Mouse (Mus musculus) erythroid progenitor cell, adult 5-6 weeks (primary cell): ENCODE measurements around the gene Dnph1. TPM values are rescaled to one million over a fixed set of nuclear protein-coding genes. Genes with fewer than 3 reads are reported as not detected.

ENCODE experiments used
- ATAC-seq: replicated peaks from 2 replicates; pipeline ENCODE4 v1.8.0; 2016; ENCODE audit warnings: moderate number of reproducible peaks, mild to moderate bottlenecking, moderate TSS enrichment, inconsistent platforms; ENCODE audit not compliant: poor library complexity, low FRiP score, severe bottlenecking
- total RNA-seq, 2 experiments: library from RNA; stranded (forward) in 1 of 2; stranded (reverse) in 1 of 2; fragments of 150-400 nt in 1 of 2; fragments of 186-747, 209-891 nt in 1 of 2; gene quantifications; 2 replicates each; pipeline versions ENCODE4 v1.2.3 to v1.2.4; 2015 to 2017; ENCODE audit warnings: low replicate concordance in 2 of 2

Dnph1 gene
- total RNA-seq, 2 experiments from 2014 or later, result 1.9 to 3.8 TPM

DNA sequence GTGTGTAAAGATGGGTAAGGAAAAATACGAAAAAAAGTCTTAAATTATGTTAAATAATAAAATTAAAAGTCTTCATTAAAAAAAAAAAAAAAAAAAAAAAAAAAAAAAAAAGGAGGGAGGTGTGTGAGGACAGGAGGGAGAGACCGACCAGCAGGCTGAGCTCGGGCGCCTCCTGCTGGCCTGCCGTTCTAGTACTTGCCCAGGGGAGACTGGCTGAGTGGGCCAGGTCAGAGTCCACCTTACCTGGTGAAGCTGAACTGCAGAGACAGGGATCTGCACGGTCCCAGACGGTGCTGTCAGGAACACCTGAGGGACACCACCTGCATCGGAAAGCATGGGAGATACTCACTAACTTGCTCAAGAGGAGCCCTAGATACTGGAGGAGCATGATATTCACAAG lies 52.7 kb downstream of the Dnph1 start:
- ATAC-seq, result peak; percentile 50; the same call in 1 of the 2 replicates

Other genes with a start within 250 kb of the Dnph1 start
- gene Polr1c, start 248.7 kb upstream of the Dnph1 start, total RNA-seq (2015; ENCODE audit: low replicate concordance), result 25.6 and 26.4 TPM in 2 replicates
- gene Polr1c, start 248.7 kb upstream of the Dnph1 start, total RNA-seq (2017; ENCODE audit: low replicate concordance), result 5.8 and 24.9 TPM in 2 replicates
- 46.5 and 53.7 TPM in 2 replicates for gene Yipf3, start 248.6 kb upstream of the Dnph1 start, total RNA-seq (2015; ENCODE audit: low replicate concordance)
- gene Yipf3, start 248.6 kb upstream of the Dnph1 start, total RNA-seq (2017; ENCODE audit: low replicate concordance), result 15.3 and 22.5 TPM in 2 replicates
- gene Lrrc73, start 243.2 kb upstream of the Dnph1 start, total RNA-seq (2015; ENCODE audit: low replicate concordance), result not detected in 2 replicates
- gene Lrrc73, start 243.2 kb upstream of the Dnph1 start, total RNA-seq (2017; ENCODE audit: low replicate concordance), result 0.39 TPM in 1 of 2 replicates, not detected in the other
- 2.2 and 21.8 TPM in 2 replicates for gene Tjap1, start 213.7 kb upstream of the Dnph1 start, total RNA-seq (2015; ENCODE audit: low replicate concordance)
- gene Tjap1, start 213.7 kb upstream of the Dnph1 start, total RNA-seq (2017; ENCODE audit: low replicate concordance), result 6.5 and 53.0 TPM in 2 replicates
- not detected in 2 replicates for gene Dlk2, start 199.3 kb upstream of the Dnph1 start, total RNA-seq (2015; ENCODE audit: low replicate concordance)
- gene Dlk2, start 199.3 kb upstream of the Dnph1 start, total RNA-seq (2017; ENCODE audit: low replicate concordance), result not detected in 2 replicates
- not detected in 2 replicates for gene Abcc10, start 168.4 kb upstream of the Dnph1 start, total RNA-seq (2015; ENCODE audit: low replicate concordance)
- gene Abcc10, start 168.4 kb upstream of the Dnph1 start, total RNA-seq (2017; ENCODE audit: low replicate concordance), result 0.53 TPM in 1 of 2 replicates, not detected in the other
- 0.72 and 8.8 TPM in 2 replicates for gene Zfp318, start 113.0 kb upstream of the Dnph1 start, total RNA-seq (2015; ENCODE audit: low replicate concordance)
- gene Zfp318, start 113.0 kb upstream of the Dnph1 start, total RNA-seq (2017; ENCODE audit: low replicate concordance), result 3.3 and 10.1 TPM in 2 replicates
- not detected in 2 replicates for gene Crip3, start 67.8 kb upstream of the Dnph1 start, total RNA-seq (2015; ENCODE audit: low replicate concordance)
- gene Crip3, start 67.8 kb upstream of the Dnph1 start, total RNA-seq (2017; ENCODE audit: low replicate concordance), result not detected in 2 replicates
- gene Slc22a7, start 58.3 kb upstream of the Dnph1 start, total RNA-seq (2015; ENCODE audit: low replicate concordance), result not detected in 2 replicates
- gene Slc22a7, start 58.3 kb upstream of the Dnph1 start, total RNA-seq (2017; ENCODE audit: low replicate concordance), result not detected in 2 replicates
- gene Ttbk1, start 9.0 kb upstream of the Dnph1 start, total RNA-seq (2015; ENCODE audit: low replicate concordance), result not detected in 2 replicates
- not detected in 2 replicates for gene Ttbk1, start 9.0 kb upstream of the Dnph1 start, total RNA-seq (2017; ENCODE audit: low replicate concordance)
- gene Cul9, start 49.7 kb downstream of the Dnph1 start, total RNA-seq (2015; ENCODE audit: low replicate concordance), result 0.42 and 5.8 TPM in 2 replicates
- 0.26 TPM in 1 of 2 replicates, not detected in the other for gene Cul9, start 49.7 kb downstream of the Dnph1 start, total RNA-seq (2017; ENCODE audit: low replicate concordance)
- gene Srf, start 59.5 kb downstream of the Dnph1 start, total RNA-seq (2015; ENCODE audit: low replicate concordance), result 12.2 and 23.8 TPM in 2 replicates
- 7.2 and 9.9 TPM in 2 replicates for gene Srf, start 59.5 kb downstream of the Dnph1 start, total RNA-seq (2017; ENCODE audit: low replicate concordance)
- not detected in 2 replicates for gene Ptk7, start 132.8 kb downstream of the Dnph1 start, total RNA-seq (2015; ENCODE audit: low replicate concordance)
- 0.30 TPM in 1 of 2 replicates, not detected in the other for gene Ptk7, start 132.8 kb downstream of the Dnph1 start, total RNA-seq (2017; ENCODE audit: low replicate concordance)
- 1.3 and 2.9 TPM in 2 replicates for gene Klc4, start 149.3 kb downstream of the Dnph1 start, total RNA-seq (2015; ENCODE audit: low replicate concordance)
- gene Klc4, start 149.3 kb downstream of the Dnph1 start, total RNA-seq (2017; ENCODE audit: low replicate concordance), result 4.5 and 5.5 TPM in 2 replicates
- 5.8 and 10.9 TPM in 2 replicates for gene Mrpl2, start 149.5 kb downstream of the Dnph1 start, total RNA-seq (2015; ENCODE audit: low replicate concordance)
- gene Mrpl2, start 149.5 kb downstream of the Dnph1 start, total RNA-seq (2017; ENCODE audit: low replicate concordance), result 12.5 and 13.3 TPM in 2 replicates
- 1.7 TPM in 1 of 2 replicates, not detected in the other for gene Cul7, start 153.6 kb downstream of the Dnph1 start, total RNA-seq (2015; ENCODE audit: low replicate concordance)
- gene Cul7, start 153.6 kb downstream of the Dnph1 start, total RNA-seq (2017; ENCODE audit: low replicate concordance), result 0.30 and 0.39 TPM in 2 replicates
- gene Rrp36, start 177.6 kb downstream of the Dnph1 start, total RNA-seq (2015; ENCODE audit: low replicate concordance), result 2.5 TPM in 1 of 2 replicates, not detected in the other
- gene Rrp36, start 177.6 kb downstream of the Dnph1 start, total RNA-seq (2017; ENCODE audit: low replicate concordance), result 8.6 and 23.7 TPM in 2 replicates
- gene Mea1, start 182.1 kb downstream of the Dnph1 start, total RNA-seq (2015; ENCODE audit: low replicate concordance), result 15.1 and 22.6 TPM in 2 replicates
- 4.2 and 10.9 TPM in 2 replicates for gene Mea1, start 182.1 kb downstream of the Dnph1 start, total RNA-seq (2017; ENCODE audit: low replicate concordance)
- 16.9 and 23.1 TPM in 2 replicates for gene Klhdc3, start 184.2 kb downstream of the Dnph1 start, total RNA-seq (2015; ENCODE audit: low replicate concordance)
- 5.1 and 17.2 TPM in 2 replicates for gene Klhdc3, start 184.2 kb downstream of the Dnph1 start, total RNA-seq (2017; ENCODE audit: low replicate concordance)
- gene Ppp2r5d, start 208.4 kb downstream of the Dnph1 start, total RNA-seq (2015; ENCODE audit: low replicate concordance), result 15.1 and 18.4 TPM in 2 replicates
- gene Ppp2r5d, start 208.4 kb downstream of the Dnph1 start, total RNA-seq (2017; ENCODE audit: low replicate concordance), result 17.1 and 22.8 TPM in 2 replicates
- 1.1 TPM in 1 of 2 replicates, not detected in the other for gene Pex6, start 214.8 kb downstream of the Dnph1 start, total RNA-seq (2015; ENCODE audit: low replicate concordance)
- gene Pex6, start 214.8 kb downstream of the Dnph1 start, total RNA-seq (2017; ENCODE audit: low replicate concordance), result 1.8 and 4.2 TPM in 2 replicates
- gene Gnmt, start 232.5 kb downstream of the Dnph1 start, total RNA-seq (2015; ENCODE audit: low replicate concordance), result not detected in 2 replicates
- not detected in 2 replicates for gene Gnmt, start 232.5 kb downstream of the Dnph1 start, total RNA-seq (2017; ENCODE audit: low replicate concordance)